Mouse (Mus musculus) lung, postnatal 0 days (tissue): ENCODE results near the gene Tubgcp2. TPM values are rescaled to one million over a fixed set of nuclear protein-coding genes. Genes with fewer than 3 reads are reported as not detected.
A peak's percentile ranks its signal among the peaks of the same experiment; 100 is the strongest.

ENCODE experiments used
- ATAC-seq: fragments of 200-750 bp; cut with Nextera tagmentation; 2 replicates; pipeline ENCODE4 v1.8.0; 2017; ENCODE audit warnings: moderate library complexity
- DNase-seq: peaks from one replicate; pipeline ENCODE4 v3.0.0-alpha.2; 2016; ENCODE audit warnings: low spot score
- H3K27ac ChIP-seq: fragments of 300-500 bp; sonication (generic); 2 replicates; pipeline ENCODE4 v1.5.1; 2014; ENCODE audit warnings: antibody characterized with exemption, mild to moderate bottlenecking, low read length, mixed read lengths
- H3K27me3 ChIP-seq: fragments of 300-500 bp; sonication (generic); replicated peaks from 2 replicates; pipeline ENCODE4 v1.6.1; 2014; ENCODE audit warnings: low read length, mixed read lengths; ENCODE audit not compliant: insufficient read depth
- H3K36me3 ChIP-seq: fragments of 300-500 bp; sonication (generic); 2 replicates; pipeline ENCODE4 v1.6.1; 2014; ENCODE audit warnings: low read length, mixed read lengths; ENCODE audit not compliant: insufficient read depth
- H3K4me1 ChIP-seq: fragments of 300-500 bp; sonication (generic); 2 replicates; pipeline ENCODE4 v1.6.1; 2014; ENCODE audit warnings: antibody characterized with exemption, low read depth, low read length, mixed read lengths; ENCODE audit not compliant: insufficient read depth
- H3K4me2 ChIP-seq: fragments of 300-500 bp; sonication (generic); replicated peaks from 2 replicates; pipeline ENCODE4 v1.6.1; 2014; ENCODE audit warnings: low read depth, mild to moderate bottlenecking, low read length, moderate library complexity, mixed read lengths
- H3K4me3 ChIP-seq: fragments of 300-500 bp; sonication (generic); 2 replicates; pipeline ENCODE4 v1.5.1; 2014; ENCODE audit warnings: low read depth, low read length
- H3K9ac ChIP-seq: fragments of 300-500 bp; sonication (generic); replicated peaks from 2 replicates; pipeline ENCODE4 v1.6.1; 2014; ENCODE audit warnings: low read depth, mild to moderate bottlenecking
- H3K9me3 ChIP-seq: fragments of 300-500 bp; sonication (generic); 2 replicates; pipeline ENCODE4 v1.6.1; 2016; ENCODE audit warnings: low read length, mixed read lengths
- CTCF ChIP-seq: IDR thresholded peaks from 2 replicates; pipeline ENCODE4 v1.5.1; 2016; ENCODE audit warnings: antibody characterized with exemption, mild to moderate bottlenecking
- EP300 ChIP-seq: IDR thresholded peaks from 2 replicates; pipeline ENCODE4 v1.6.1; 2016; ENCODE audit warnings: antibody characterized with exemption, mild to moderate bottlenecking, control low read depth
- WGBS: fragments of 180-500 bp; shearing (Covaris S2); extraction: QIAGEN DNeasy Blood & Tissue Kit; methylation state at CpG from one replicate; pipeline ENCODE4 v1.1.7; 2014; 5-methylcytosine and 5-hydroxymethylcytosine counted together
- polyA plus RNA-seq: library from polyadenylated mRNA; unstranded; fragments of >200 nt; fragmentation: Nextera tagmentation; extraction: Ambion mirVana; gene quantifications from 2 replicates; pipeline ENCODE4 v1.2.1, GENCODE M21; 2015

Gene Tubgcp2
- 20.8 and 22.4 TPM in 2 replicates for polyA plus RNA-seq

- Histone ChIP-seq H3K9me3 (no peaks in the 10 kb centered on the region), H3K9ac (peak within 1 kb of the TSS; percentile 61), H3K4me2 (peak within 1 kb of the TSS; percentile 83), H3K4me1 (peaks cover 11% of the 10 kb centered on the region; the same call in 1 of the 2 replicates), H3K27ac (peak within 1 kb of the TSS; percentile 85), H3K4me3 (peak within 1 kb of the TSS; percentile 57), H3K36me3 (peaks cover 3% of the 10 kb centered on the region), H3K27me3 (no peaks in the 10 kb centered on the region)
- under 1% methylated on average over 67 of the region's 69 CpGs for WGBS
- TF ChIP-seq EP300 (peak; percentile 64), CTCF (no peak)
- DNase-seq = peak; percentile 98
- ATAC-seq = peak; percentile 99
Observed at GRCm38 (mm10) chr7:140036281-140037170, at the start of gene Tubgcp2, which contains the start of gene Zfp511. Gene Tubgcp2 (minus strand): TSS chr7:140036669. Gene Zfp511 (plus strand): TSS chr7:140036391.

DNA sequence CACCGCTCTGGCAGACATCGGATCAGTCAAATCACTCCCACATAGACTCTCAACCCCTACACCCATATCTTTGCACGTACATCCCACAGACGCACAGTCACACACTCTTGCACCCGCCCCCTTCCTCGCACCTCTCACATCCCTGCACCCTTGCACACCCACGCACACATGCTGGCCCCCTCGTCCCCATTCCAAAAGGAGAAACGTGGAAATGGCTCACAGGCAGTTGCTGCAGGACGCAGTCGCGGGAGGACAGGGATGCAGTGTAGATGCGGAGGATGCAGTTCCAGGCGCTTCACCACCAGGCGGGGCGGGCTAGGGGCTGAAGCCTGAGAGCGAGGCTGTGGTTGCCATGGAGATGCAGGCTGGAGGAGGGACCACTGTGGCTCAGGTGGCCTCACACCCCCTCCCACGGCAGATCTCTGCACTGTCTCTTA is 45.8 kb upstream of the Tubgcp2 start, which contains the start of gene Caly:
Caly (minus strand) TSS at position 307 of the 437 bp plus-strand sequence.
- no peak for ATAC-seq
- Histone ChIP-seq H3K36me3 (no peaks in the 10 kb centered on the region), H3K4me2 (no peak within 1 kb of the TSS), H3K27ac (no peak within 1 kb of the TSS), H3K4me1 (no peaks in the 10 kb centered on the region), H3K27me3 (0 out of 2 replicates have a peak, but pooled peaks cover 21% of the 10 kb centered on the region), H3K9ac (no peak within 1 kb of the TSS), H3K4me3 (no peak within 1 kb of the TSS), H3K9me3 (no peaks in the 10 kb centered on the region)
- WGBS = 7% methylated on average over 17 of the region's 18 CpGs
- TF ChIP-seq CTCF (peak; percentile 57), EP300 (no peak)
- DNase-seq = peak; percentile 27

DNA sequence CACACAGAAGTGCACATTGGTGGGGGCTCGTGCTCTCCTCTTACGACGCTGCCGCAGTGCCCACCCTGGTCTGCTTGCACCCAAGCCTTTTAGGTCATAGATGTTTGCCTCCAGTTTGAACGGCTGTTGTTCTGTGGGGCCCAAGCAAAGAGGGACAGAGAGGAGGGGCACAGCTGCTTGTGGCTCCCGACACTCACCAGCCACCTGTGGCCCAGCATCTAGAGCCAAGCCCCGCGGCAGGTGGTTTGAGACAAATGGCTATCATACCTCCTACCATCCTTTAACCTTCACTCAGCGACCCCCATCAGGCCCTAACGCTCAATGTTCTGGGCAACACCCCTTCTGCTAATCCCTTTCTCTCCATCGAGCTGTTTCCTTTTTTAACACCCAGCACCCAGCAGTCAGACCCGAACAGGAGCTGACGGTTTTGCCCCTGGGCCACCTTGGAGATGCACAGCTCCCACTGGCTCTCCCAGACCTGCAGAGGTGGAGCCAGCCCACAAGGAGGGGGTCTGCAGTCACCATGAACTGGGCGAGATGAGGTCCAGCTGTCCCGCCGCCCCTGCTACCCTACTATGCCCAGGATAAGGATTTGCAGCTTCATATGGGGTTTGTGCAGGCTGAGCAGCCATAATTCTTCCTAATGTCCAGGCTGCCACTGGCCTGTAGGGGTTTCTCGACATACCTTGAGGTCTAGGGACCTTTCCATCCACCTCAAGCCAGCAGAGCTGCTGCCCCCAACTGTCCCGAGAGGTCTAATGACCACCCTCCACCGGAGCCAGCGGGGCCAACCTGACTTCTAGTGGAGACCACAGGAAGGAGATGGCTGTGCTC is 45.2 kb upstream of the Tubgcp2 start:
- Histone ChIP-seq H3K36me3 (no peaks in the 10 kb centered on the region), H3K27ac (no peak overlapping the region), H3K9me3 (no peaks in the 10 kb centered on the region), H3K4me2 (no peak overlapping the region), H3K4me3 (no peak overlapping the region), H3K27me3 (0 out of 2 replicates have a peak, but pooled peaks cover 21% of the 10 kb centered on the region), H3K9ac (no peak overlapping the region), H3K4me1 (no peaks in the 10 kb centered on the region)
- TF ChIP-seq EP300 (no peak), CTCF (no peak)
- 19% methylated on average over 20 of the region's 20 CpGs for WGBS
- no peak for ATAC-seq
- DNase-seq = no peak

GRCm38 (mm10) chr7:140080503-140081156 is 44.2 kb upstream of the Tubgcp2 start:
- ATAC-seq = peak; percentile 72
- 1% methylated on average over 24 of the region's 24 CpGs for WGBS
- 0 out of 2 replicates have a peak overlapping the region, but pooled peaks have one; percentile 3 for H3K9ac ChIP-seq
- H3K9me3 ChIP-seq = no peaks in the 10 kb centered on the region
- no peak overlapping the region for H3K4me2 ChIP-seq
- peak; percentile 69 for DNase-seq
- no peak for TF ChIP-seq EP300
- TF ChIP-seq CTCF = no peak
- H3K27me3 ChIP-seq = 0 out of 2 replicates have a peak, but pooled peaks cover 21% of the 10 kb centered on the region
- no peaks in the 10 kb centered on the region for H3K4me1 ChIP-seq
- H3K4me3 ChIP-seq = no peak overlapping the region
- no peak overlapping the region for H3K27ac ChIP-seq
- no peaks in the 10 kb centered on the region for H3K36me3 ChIP-seq

DNA sequence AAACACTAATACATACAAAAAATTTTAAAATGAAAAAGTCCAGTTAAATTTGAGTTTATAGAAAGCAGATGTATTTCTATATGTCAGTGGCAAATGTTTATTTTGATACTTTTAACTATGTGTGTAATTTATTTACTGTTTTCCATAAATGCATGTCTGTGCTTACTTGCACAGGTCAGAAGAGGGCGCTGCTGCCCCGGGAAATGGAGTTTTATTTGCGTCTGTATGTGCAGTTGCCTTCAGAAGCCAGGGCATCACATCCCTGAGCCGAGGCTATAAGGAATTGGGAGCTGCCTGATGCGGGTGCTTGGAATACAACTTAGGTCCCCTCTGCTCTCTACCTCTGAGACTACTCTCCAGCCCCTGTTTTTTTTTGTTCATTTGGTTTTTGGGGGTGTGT is 42.2 kb upstream of the Tubgcp2 start:
- ATAC-seq (no peak), DNase-seq (peak; percentile 79)
- TF ChIP-seq EP300 = peak; percentile 27; the same call in 1 of the 2 replicates
- peak; percentile 88 for TF ChIP-seq CTCF
- WGBS = 9% methylated on average over 5 of the region's 5 CpGs
- no peak overlapping the region for H3K4me3 ChIP-seq
- no peak overlapping the region for H3K9ac ChIP-seq
- no peak overlapping the region for H3K4me2 ChIP-seq
- H3K4me1 ChIP-seq = no peaks in the 10 kb centered on the region
- H3K9me3 ChIP-seq = no peaks in the 10 kb centered on the region
- H3K36me3 ChIP-seq = no peaks in the 10 kb centered on the region
- 0 out of 2 replicates have a peak, but pooled peaks cover 21% of the 10 kb centered on the region for H3K27me3 ChIP-seq
- H3K27ac ChIP-seq = no peak overlapping the region
